Mouse (Mus musculus) forebrain, embryonic 16.5 days (tissue): ENCODE results near the gene Slc6a20b. TPM values are rescaled to one million over a fixed set of nuclear protein-coding genes. Genes with fewer than 3 reads are reported as not detected.

ENCODE experiments used
- ATAC-seq: fragments of 200-750 bp; cut with Nextera tagmentation; 2 replicates; pipeline ENCODE4 v1.8.0; 2017; ENCODE audit warnings: mild to moderate bottlenecking, moderate library complexity
- H3K27ac ChIP-seq: fragments of 300-500 bp; sonication (generic); 2 replicates; pipeline ENCODE4 v1.5.1; 2014; ENCODE audit warnings: low read length, control low read depth
- H3K27me3 ChIP-seq: fragments of 300-500 bp; sonication (generic); replicated peaks from 2 replicates; pipeline ENCODE4 v1.6.1; 2014; ENCODE audit warnings: low read length; ENCODE audit not compliant: control insufficient read depth, insufficient read depth
- H3K36me3 ChIP-seq: fragments of 300-500 bp; sonication (generic); 2 replicates; pipeline ENCODE4 v1.6.1; 2014; ENCODE audit not compliant: control insufficient read depth, insufficient read depth
- H3K4me1 ChIP-seq: fragments of 300-500 bp; sonication (generic); replicated peaks from 2 replicates; pipeline ENCODE4 v1.6.1; 2014; ENCODE audit warnings: low read length; ENCODE audit not compliant: control insufficient read depth, insufficient read depth
- H3K4me2 ChIP-seq: fragments of 300-500 bp; sonication (generic); 2 replicates; pipeline ENCODE4 v1.6.1; 2014; ENCODE audit warnings: mild to moderate bottlenecking, low read length, control low read depth
- H3K4me3 ChIP-seq: fragments of 300-500 bp; sonication (generic); replicated peaks from 2 replicates; pipeline ENCODE4 v1.5.1; 2014; ENCODE audit warnings: mild to moderate bottlenecking, low read length, control low read depth
- H3K9ac ChIP-seq: fragments of 300-500 bp; sonication (generic); replicated peaks from 2 replicates; pipeline ENCODE4 v1.6.1; 2014; ENCODE audit warnings: low read depth, low read length, control low read depth
- H3K9me3 ChIP-seq: fragments of 300-500 bp; sonication (generic); 2 replicates; pipeline ENCODE4 v1.6.1; 2016; ENCODE audit warnings: low read length; ENCODE audit not compliant: control insufficient read depth
- WGBS: fragments of 180-500 bp; shearing (Covaris S2); extraction: QIAGEN DNeasy Blood & Tissue Kit; methylation state at CpG from one replicate; pipeline ENCODE4 v1.1.7; 2014; 5-methylcytosine and 5-hydroxymethylcytosine counted together
- polyA plus RNA-seq: library from polyadenylated mRNA; unstranded; fragments of >200 nt; fragmentation: Nextera tagmentation; extraction: Ambion mirVana; gene quantifications from 2 replicates; pipeline ENCODE4 v1.2.1, GENCODE M21; 2015

Gene Slc6a20b
- polyA plus RNA-seq, 1 experiment from 2014 or later, result 0.41 TPM

- Histone ChIP-seq H3K9ac (no peak overlapping the region), H3K27ac (no peak overlapping the region), H3K9me3 (no peaks in the 10 kb centered on the region), H3K4me2 (no peak overlapping the region), H3K4me1 (no peaks in the 10 kb centered on the region), H3K27me3 (no peaks in the 10 kb centered on the region), H3K36me3 (no peaks in the 10 kb centered on the region), H3K4me3 (no peak overlapping the region)
- WGBS, result 77% methylated on average over 1 of the region's 1 CpGs
- ATAC-seq, result no peak
Measured at GRCm38 (mm10) chr9:123640106-123640505, 7.7 kb upstream of the Slc6a20b start.

- Histone ChIP-seq H3K27ac (no peak overlapping the region), H3K4me3 (no peak overlapping the region), H3K4me1 (no peaks in the 10 kb centered on the region), H3K9ac (no peak overlapping the region), H3K27me3 (no peaks in the 10 kb centered on the region), H3K4me2 (no peak overlapping the region), H3K36me3 (no peaks in the 10 kb centered on the region), H3K9me3 (no peaks in the 10 kb centered on the region)
- no peak for ATAC-seq
- WGBS, result 88% methylated on average over 1 of the region's 1 CpGs
Measured at GRCm38 (mm10) chr9:123638668-123639089, 6.3 kb upstream of the Slc6a20b start.

- no peak for ATAC-seq
- H3K36me3 ChIP-seq, result no peaks in the 10 kb centered on the region
- no peak overlapping the region for H3K27ac ChIP-seq
- no peaks in the 10 kb centered on the region for H3K9me3 ChIP-seq
- H3K9ac ChIP-seq, result no peak overlapping the region
- H3K4me3 ChIP-seq, result no peak overlapping the region
- no peaks in the 10 kb centered on the region for H3K27me3 ChIP-seq
- no peaks in the 10 kb centered on the region for H3K4me1 ChIP-seq
- no peak overlapping the region for H3K4me2 ChIP-seq
Measured at GRCm38 (mm10) chr9:123638231-123638630, 5.9 kb upstream of the Slc6a20b start.

- H3K27me3 ChIP-seq, result no peaks in the 10 kb centered on the region
- no peaks in the 10 kb centered on the region for H3K9me3 ChIP-seq
- no peak overlapping the region for H3K27ac ChIP-seq
- no peaks in the 10 kb centered on the region for H3K36me3 ChIP-seq
- no peak overlapping the region for H3K4me2 ChIP-seq
- 74% methylated on average over 5 of the region's 5 CpGs for WGBS
- no peak overlapping the region for H3K9ac ChIP-seq
- no peak overlapping the region for H3K4me3 ChIP-seq
- H3K4me1 ChIP-seq, result no peaks in the 10 kb centered on the region
- no peak for ATAC-seq
Measured at GRCm38 (mm10) chr9:123636771-123637170, 4.4 kb upstream of the Slc6a20b start.

- no peaks in the 10 kb centered on the region for H3K36me3 ChIP-seq
- no peak overlapping the region for H3K27ac ChIP-seq
- H3K4me1 ChIP-seq, result no peaks in the 10 kb centered on the region
- WGBS, result 89% methylated on average over 3 of the region's 3 CpGs
- no peak overlapping the region for H3K4me3 ChIP-seq
- no peak overlapping the region for H3K9ac ChIP-seq
- H3K9me3 ChIP-seq, result no peaks in the 10 kb centered on the region
- ATAC-seq, result no peak
- H3K27me3 ChIP-seq, result no peaks in the 10 kb centered on the region
- no peak overlapping the region for H3K4me2 ChIP-seq
Measured at GRCm38 (mm10) chr9:123632993-123633392, 628 bp upstream of the Slc6a20b start.

- H3K27me3 ChIP-seq, result no peaks in the 10 kb centered on the region
- ATAC-seq, result no peak
- no peaks in the 10 kb centered on the region for H3K4me1 ChIP-seq
- no peak overlapping the region for H3K4me2 ChIP-seq
- no peaks in the 10 kb centered on the region for H3K9me3 ChIP-seq
- no peak overlapping the region for H3K4me3 ChIP-seq
- no peak overlapping the region for H3K9ac ChIP-seq
- no peak overlapping the region for H3K27ac ChIP-seq
- 88% methylated on average over 3 of the region's 3 CpGs for WGBS
- H3K36me3 ChIP-seq, result no peaks in the 10 kb centered on the region
Measured at GRCm38 (mm10) chr9:123631666-123632065, 699 bp downstream of the Slc6a20b start.

- no peaks in the 10 kb centered on the region for H3K27me3 ChIP-seq
- WGBS, result 90% methylated on average over 11 of the region's 11 CpGs
Measured at GRCm38 (mm10) chr9:123625821-123626220, 6.5 kb downstream of the Slc6a20b start.

GRCm38 (mm10) chr9:123624741-123625140 lies 7.6 kb downstream of the Slc6a20b start:
- no peaks in the 10 kb centered on the region for H3K9me3 ChIP-seq
- H3K27ac ChIP-seq, result no peak overlapping the region
- H3K4me3 ChIP-seq, result no peak overlapping the region
- H3K4me1 ChIP-seq, result no peaks in the 10 kb centered on the region
- no peaks in the 10 kb centered on the region for H3K36me3 ChIP-seq
- 94% methylated on average over 2 of the region's 2 CpGs for WGBS
- no peak overlapping the region for H3K9ac ChIP-seq
- ATAC-seq, result no peak
- no peak overlapping the region for H3K4me2 ChIP-seq
- H3K27me3 ChIP-seq, result no peaks in the 10 kb centered on the region

More at GRCm38 (mm10) chr9:123625821-123626220, 6.5 kb downstream of the Slc6a20b start:
- H3K4me1 ChIP-seq, result no peaks in the 10 kb centered on the region
- H3K9me3 ChIP-seq, result no peaks in the 10 kb centered on the region
- no peak overlapping the region for H3K9ac ChIP-seq
- ATAC-seq, result no peak
- no peak overlapping the region for H3K4me3 ChIP-seq
- no peaks in the 10 kb centered on the region for H3K36me3 ChIP-seq
- no peak overlapping the region for H3K4me2 ChIP-seq
- H3K27ac ChIP-seq, result no peak overlapping the region

GRCm38 (mm10) chr9:123620311-123621098 lies 11.9 kb downstream of the Slc6a20b start:
- H3K4me2 ChIP-seq, result no peak overlapping the region
- H3K4me3 ChIP-seq, result no peak overlapping the region
- H3K9me3 ChIP-seq, result no peaks in the 10 kb centered on the region
- H3K36me3 ChIP-seq, result no peaks in the 10 kb centered on the region
- H3K9ac ChIP-seq, result no peak overlapping the region
- no peak for ATAC-seq
- H3K27me3 ChIP-seq, result no peaks in the 10 kb centered on the region
- H3K27ac ChIP-seq, result no peak overlapping the region
- H3K4me1 ChIP-seq, result no peaks in the 10 kb centered on the region
- 92% methylated on average over 5 of the region's 5 CpGs for WGBS

GRCm38 (mm10) chr9:123601529-123601928 lies 30.8 kb downstream of the Slc6a20b start:
- H3K36me3 ChIP-seq, result no peaks in the 10 kb centered on the region
- no peaks in the 10 kb centered on the region for H3K27me3 ChIP-seq
- ATAC-seq, result no peak
- H3K4me2 ChIP-seq, result no peak overlapping the region
- H3K9me3 ChIP-seq, result no peaks in the 10 kb centered on the region
- WGBS, result 79% methylated on average over 1 of the region's 1 CpGs
- H3K27ac ChIP-seq, result no peak overlapping the region
- H3K4me1 ChIP-seq, result no peaks in the 10 kb centered on the region
- H3K9ac ChIP-seq, result no peak overlapping the region
- no peak overlapping the region for H3K4me3 ChIP-seq
